8 mouse cellular contexts compared by ENCODE assay signal in genomic region chr3:109025579-109025978, GRCm38 (mm10). TPM values are rescaled to one million over a fixed set of nuclear protein-coding genes. Genes with fewer than 3 reads are reported as not detected.
A peak's percentile ranks its signal among the peaks of the same experiment; 100 is the strongest.
DNase-seq lines count a peak whose midpoint lies in the region; ATAC-seq and TF ChIP-seq lines count a peak whose summit lies in the region.

No protein-coding gene starts in this region.

- no peak overlapping the region for H3K27ac ChIP-seq in bone marrow, adult 2 months (ENCODE audit: control insufficient read depth, insufficient read depth, low read depth, low read length, poor library complexity)
- H3K27ac ChIP-seq in embryonic facial prominence, embryonic 15.5 days (replicated peaks) = no peak overlapping the region
- H3K27ac ChIP-seq in heart, embryonic 11.5 days (ENCODE audit: low read depth, low read length) = no peak overlapping the region
- H3K27ac ChIP-seq in kidney, embryonic 15.5 days = no peak overlapping the region
- no peak overlapping the region for H3K27ac ChIP-seq in liver, embryonic 11.5 days (ENCODE audit: low read depth, low read length)
- no peak overlapping the region for H3K27ac ChIP-seq in stomach, embryonic 15.5 days

- H3K4me2 ChIP-seq in embryonic facial prominence, embryonic 15.5 days (replicated peaks) = peak overlapping the region; percentile 72
- H3K4me2 ChIP-seq in heart, embryonic 11.5 days = peak overlapping the region; percentile 87
- peak overlapping the region; percentile 90 for H3K4me2 ChIP-seq in kidney, embryonic 15.5 days
- H3K4me2 ChIP-seq in liver, embryonic 11.5 days = peak overlapping the region; percentile 96
- H3K4me2 ChIP-seq in stomach, embryonic 15.5 days = peak overlapping the region; percentile 81

- H3K9me3 ChIP-seq in embryonic facial prominence, embryonic 15.5 days (replicated peaks) = no peaks in the 10 kb centered on the region
- no peaks in the 10 kb centered on the region for H3K9me3 ChIP-seq in heart, embryonic 11.5 days (replicated peaks; ENCODE audit: control insufficient read depth, low read length)
- H3K9me3 ChIP-seq in kidney, embryonic 15.5 days (replicated peaks) = no peaks in the 10 kb centered on the region
- H3K9me3 ChIP-seq in liver, embryonic 11.5 days (ENCODE audit: control insufficient read depth, low read length) = no peaks in the 10 kb centered on the region
- no peaks in the 10 kb centered on the region for H3K9me3 ChIP-seq in stomach, embryonic 15.5 days

- peaks cover 2% of the 10 kb centered on the region; the same call in 1 of the 2 replicates for H3K4me1 ChIP-seq in bone marrow, adult 2 months (ENCODE audit: control insufficient read depth, insufficient read depth, low read length)
- H3K4me1 ChIP-seq in embryonic facial prominence, embryonic 15.5 days = peaks cover 33% of the 10 kb centered on the region
- no peaks in the 10 kb centered on the region; the same call in 1 of the 2 replicates for H3K4me1 ChIP-seq in heart, embryonic 11.5 days (ENCODE audit: control insufficient read depth, insufficient read depth, low read length)
- peaks cover 22% of the 10 kb centered on the region for H3K4me1 ChIP-seq in kidney, embryonic 15.5 days
- H3K4me1 ChIP-seq in liver, embryonic 11.5 days (replicated peaks; ENCODE audit: control insufficient read depth, insufficient read depth, low read length) = peaks cover 3% of the 10 kb centered on the region
- H3K4me1 ChIP-seq in stomach, embryonic 15.5 days = 0 out of 2 replicates have a peak, but pooled peaks cover 14% of the 10 kb centered on the region

- DNase-seq in CD4-positive helper T cell, adult 2 months (ENCODE audit: low read depth, low spot score) = peak; percentile 82
- DNase-seq in liver, embryonic 11.5 days (ENCODE audit: low spot score) = peak; percentile 73
- DNase-seq in naive thymus-derived CD4-positive, alpha-beta T cell, adult 2 months (ENCODE audit: low read depth) = peak; percentile 92

- TF ChIP-seq POLR2A in bone marrow, adult 2 months (IDR thresholded peaks at IDR 0.05; ENCODE audit: borderline replicate concordance, control insufficient read depth, low read depth, low read length) = no peak

- H3K4me3 ChIP-seq in bone marrow, adult 2 months (replicated peaks; ENCODE audit: control insufficient read depth, low read depth, low read length) = peak overlapping the region; percentile 67
- peak overlapping the region; percentile 76 for H3K4me3 ChIP-seq in embryonic facial prominence, embryonic 15.5 days (replicated peaks)
- H3K4me3 ChIP-seq in heart, embryonic 11.5 days (ENCODE audit: low read depth, low read length) = peak overlapping the region; percentile 34
- H3K4me3 ChIP-seq in kidney, embryonic 15.5 days (replicated peaks) = peak overlapping the region; percentile 75
- H3K4me3 ChIP-seq in liver, embryonic 11.5 days (ENCODE audit: low read depth, low read length) = peak overlapping the region; percentile 79
- H3K4me3 ChIP-seq in stomach, embryonic 15.5 days (replicated peaks) = peak overlapping the region; percentile 75

- no peaks in the 10 kb centered on the region for H3K36me3 ChIP-seq in embryonic facial prominence, embryonic 15.5 days
- H3K36me3 ChIP-seq in heart, embryonic 11.5 days (ENCODE audit: control insufficient read depth, insufficient read depth, low read length) = no peaks in the 10 kb centered on the region
- no peaks in the 10 kb centered on the region for H3K36me3 ChIP-seq in kidney, embryonic 15.5 days
- H3K36me3 ChIP-seq in liver, embryonic 11.5 days (ENCODE audit: control insufficient read depth, insufficient read depth, low read length) = no peaks in the 10 kb centered on the region
- no peaks in the 10 kb centered on the region for H3K36me3 ChIP-seq in stomach, embryonic 15.5 days

- peak; percentile 87 for TF ChIP-seq CTCF in bone marrow, adult 2 months (IDR thresholded peaks at IDR 0.05; ENCODE audit: control insufficient read depth, insufficient read depth, low read length)

- no peak for ATAC-seq in embryonic facial prominence, embryonic 15.5 days (ENCODE audit: insufficient number of reproducible peaks, low FRiP score, low TSS enrichment, low read depth)
- no peak for ATAC-seq in heart, embryonic 11.5 days (replicated peaks; ENCODE audit: insufficient number of reproducible peaks, low FRiP score, low TSS enrichment)
- ATAC-seq in kidney, embryonic 15.5 days (replicated peaks; ENCODE audit: low FRiP score) = 0 out of 2 replicates have a peak, but pooled peaks have one; percentile 19
- ATAC-seq in liver, embryonic 11.5 days (replicated peaks; ENCODE audit: low FRiP score) = no peak; the same call in 1 of the 2 replicates
- no peak for ATAC-seq in stomach, embryonic 15.5 days (ENCODE audit: insufficient read depth, low FRiP score, low read depth)

- H3K27me3 ChIP-seq in embryonic facial prominence, embryonic 15.5 days = no peaks in the 10 kb centered on the region
- no peaks in the 10 kb centered on the region for H3K27me3 ChIP-seq in heart, embryonic 11.5 days (ENCODE audit: control insufficient read depth, insufficient read depth, low read length)
- no peaks in the 10 kb centered on the region for H3K27me3 ChIP-seq in kidney, embryonic 15.5 days
- H3K27me3 ChIP-seq in liver, embryonic 11.5 days (replicated peaks; ENCODE audit: control insufficient read depth, insufficient read depth, low read length) = no peaks in the 10 kb centered on the region
- H3K27me3 ChIP-seq in stomach, embryonic 15.5 days (replicated peaks) = no peaks in the 10 kb centered on the region

- no peak overlapping the region for H3K9ac ChIP-seq in embryonic facial prominence, embryonic 15.5 days
- H3K9ac ChIP-seq in heart, embryonic 11.5 days (ENCODE audit: low read depth, low read length) = no peak overlapping the region
- no peak overlapping the region; the same call in 1 of the 2 replicates for H3K9ac ChIP-seq in kidney, embryonic 15.5 days
- no peak overlapping the region for H3K9ac ChIP-seq in liver, embryonic 11.5 days (ENCODE audit: low read depth, low read length)
- no peak overlapping the region for H3K9ac ChIP-seq in stomach, embryonic 15.5 days

- 8% methylated on average over 16 of the region's 16 CpGs for WGBS in bone marrow, adult 2 months
- 15% methylated on average over 16 of the region's 16 CpGs for WGBS in embryonic facial prominence, embryonic 15.5 days
- WGBS in heart, embryonic 11.5 days (ENCODE audit: insufficient replicate concordance) = 13% methylated on average over 16 of the region's 16 CpGs
- 22% methylated on average over 16 of the region's 16 CpGs for WGBS in kidney, embryonic 15.5 days
- 10% methylated on average over 16 of the region's 16 CpGs for WGBS in liver, embryonic 11.5 days
- 10% methylated on average over 16 of the region's 16 CpGs for WGBS in stomach, embryonic 15.5 days

RNA-seq across cellular contexts. Expression of gene Fam102b, which starts 1.8 kb away (rescaled TPM):
- 3.7 and 4.3 TPM in 2 replicates for polyA plus RNA-seq in bone marrow, adult 2 months (2011; ENCODE audit: insufficient read depth, insufficient read length, low replicate concordance, missing spikeins)
- polyA plus RNA-seq in embryonic facial prominence, embryonic 15.5 days (2015; fragmentation: Nextera tagmentation; extraction: Ambion mirVana) = 10.7 and 12.9 TPM in 2 replicates
- polyA plus RNA-seq in heart, embryonic 11.5 days (2014; fragmentation: Nextera tagmentation; extraction: Ambion mirVana) = 6.7 and 7.9 TPM in 2 replicates
- polyA plus RNA-seq in kidney, embryonic 15.5 days (2015; fragmentation: Nextera tagmentation; extraction: Ambion mirVana) = 4.7 and 4.9 TPM in 2 replicates
- 6.2 and 6.6 TPM in 2 replicates for polyA plus RNA-seq in liver, embryonic 11.5 days (2014; fragmentation: Nextera tagmentation; extraction: Ambion mirVana)
- 15.6 and 16.5 TPM in 2 replicates for polyA plus RNA-seq in stomach, embryonic 15.5 days (2015; fragmentation: Nextera tagmentation; extraction: Ambion mirVana)

RNA-seq across cellular contexts. Expression of gene Slc25a54, which starts 54.7 kb away (rescaled TPM):
- not detected in 2 replicates for polyA plus RNA-seq in bone marrow, adult 2 months (2011; ENCODE audit: insufficient read depth, insufficient read length, low replicate concordance, missing spikeins)
- polyA plus RNA-seq in embryonic facial prominence, embryonic 15.5 days (2015; fragmentation: Nextera tagmentation; extraction: Ambion mirVana) = not detected in 2 replicates
- not detected in 2 replicates for polyA plus RNA-seq in heart, embryonic 11.5 days (2014; fragmentation: Nextera tagmentation; extraction: Ambion mirVana)
- polyA plus RNA-seq in kidney, embryonic 15.5 days (2015; fragmentation: Nextera tagmentation; extraction: Ambion mirVana) = not detected in 2 replicates
- not detected in 2 replicates for polyA plus RNA-seq in liver, embryonic 11.5 days (2014; fragmentation: Nextera tagmentation; extraction: Ambion mirVana)
- not detected in 2 replicates for polyA plus RNA-seq in stomach, embryonic 15.5 days (2015; fragmentation: Nextera tagmentation; extraction: Ambion mirVana)
